Mouse (Mus musculus): ENCODE results near the gene Vil1.

- TF ChIP-seq TAL1 (IDR thresholded peaks at IDR 0.05; ENCODE audit: low read length) (no peak), GATA1 (IDR thresholded peaks at IDR 0.05; ENCODE audit: low read length) (no peak)
These were observed 11.8 kb upstream of the Vil1 start for GRCm38 (mm10) chr1:74397268-74397918.

Data from erythroblast, embryonic 14.5 days (primary cell).